Mouse (Mus musculus): ENCODE data around the gene 4430402I18Rik. TPM values are rescaled to one million over a fixed set of nuclear protein-coding genes. Genes with fewer than 3 reads are reported as not detected.

The 4430402I18Rik gene
- polyA plus RNA-seq (2015; fragmentation: Nextera tagmentation; extraction: Ambion mirVana): 2.7 and 3.1 TPM in 2 replicates

DNA sequence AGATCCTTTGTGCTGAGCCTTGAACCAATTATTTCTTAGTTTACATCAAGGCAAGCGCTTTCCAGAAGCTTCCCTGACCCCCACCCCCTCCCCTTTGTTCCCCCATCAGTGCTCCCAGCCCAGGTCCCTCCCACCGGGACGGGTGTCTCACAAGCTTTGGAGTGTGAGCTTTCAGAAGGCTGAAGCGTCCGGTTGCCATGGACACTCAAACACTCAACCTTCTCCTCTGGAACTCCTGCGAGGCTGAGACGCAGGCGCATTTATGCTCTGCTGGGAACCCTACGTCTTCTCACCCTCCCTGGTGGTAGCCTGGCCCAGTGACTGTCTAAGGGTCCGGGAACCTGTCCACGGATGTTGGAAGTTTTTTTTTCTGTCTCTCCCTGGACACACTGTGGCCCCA is at the start of gene 4430402I18Rik:
Gene 4430402I18Rik (minus strand): TSS at position 149 of the 400 bp plus-strand sequence.
- ATAC-seq (ENCODE audit: low read depth): peak; percentile 61

DNA sequence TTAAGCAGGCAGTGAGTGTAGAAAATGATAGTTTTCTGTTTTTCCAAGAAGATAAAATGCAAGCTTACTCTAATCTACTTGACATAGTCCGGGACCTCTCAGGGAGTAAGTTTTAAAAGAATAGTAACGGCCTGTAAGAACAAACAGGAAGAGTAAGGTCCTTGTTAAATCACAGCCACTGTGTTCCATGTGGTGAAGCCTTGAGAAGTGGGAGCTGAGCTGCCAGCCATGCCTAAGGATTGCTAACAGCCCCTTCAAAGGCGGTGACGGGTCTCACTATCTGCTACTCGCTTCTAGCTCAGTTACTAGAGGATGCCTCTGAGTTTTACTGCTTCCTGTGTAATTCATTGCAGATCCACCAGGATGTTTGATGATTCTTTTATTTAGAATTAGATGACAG is 49.2 kb upstream of the 4430402I18Rik start:
- Histone ChIP-seq H3K4me1 (replicated peaks; ENCODE audit: control insufficient read depth, insufficient read depth, low read length) (no peaks in the 10 kb centered on the region), H3K27ac (ENCODE audit: low read length) (no peak overlapping the region)

More for the DNA sequence above, at the start of gene 4430402I18Rik:
- Histone ChIP-seq H3K4me3 (ENCODE audit: low read length) (no peak within 1 kb of the TSS), H3K36me3 (ENCODE audit: control insufficient read depth, insufficient read depth, low read length) (no peaks in the 10 kb centered on the region), H3K9ac (ENCODE audit: low read length) (no peak within 1 kb of the TSS), H3K4me1 (replicated peaks; ENCODE audit: control insufficient read depth, insufficient read depth, low read length) (peaks cover 17% of the 10 kb centered on the region), H3K9me3 (ENCODE audit: control insufficient read depth, low read length) (no peaks in the 10 kb centered on the region), H3K27ac (ENCODE audit: low read length) (no peak within 1 kb of the TSS), H3K4me2 (ENCODE audit: low read depth, low read length) (0 out of 2 replicates have a peak within 1 kb of the TSS, but pooled peaks have one; percentile 27), H3K27me3 (ENCODE audit: control insufficient read depth, insufficient read depth, low read depth, low read length) (no peaks in the 10 kb centered on the region)
- 11% methylated on average over 11 of the region's 11 CpGs for WGBS

DNA sequence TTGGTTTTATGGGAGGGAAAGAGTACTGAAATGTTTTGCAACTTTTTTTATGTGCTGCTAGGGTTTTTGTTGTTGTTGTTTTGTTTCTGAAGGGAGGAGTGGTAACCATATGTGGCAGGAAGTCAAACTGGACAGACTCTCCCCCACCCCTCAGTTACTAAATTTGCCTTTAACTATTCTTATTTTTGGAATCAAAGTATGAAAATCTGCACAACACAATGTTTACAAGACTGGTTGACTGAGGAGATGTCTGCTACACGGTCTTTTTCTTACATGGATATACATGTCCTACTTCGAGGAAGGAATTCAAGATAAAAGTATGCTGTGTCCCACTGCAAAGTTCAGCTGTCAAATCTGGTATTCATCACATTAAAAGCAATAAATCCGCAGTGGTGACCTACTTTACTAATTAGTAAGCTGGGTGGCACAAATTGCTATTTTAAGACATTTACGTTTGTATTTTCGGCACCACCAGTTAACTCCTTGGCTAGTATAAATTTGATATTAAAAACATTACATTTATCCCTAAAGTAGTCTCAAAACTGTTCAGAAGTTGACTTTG is 48.7 kb upstream of the 4430402I18Rik start:
- ATAC-seq (ENCODE audit: low read depth): no peak
- no peak overlapping the region for H3K27ac ChIP-seq (ENCODE audit: low read length)
- H3K27me3 ChIP-seq (ENCODE audit: control insufficient read depth, insufficient read depth, low read depth, low read length): no peaks in the 10 kb centered on the region
- 74% methylated on average over 5 of the region's 5 CpGs for WGBS
- H3K4me3 ChIP-seq (ENCODE audit: low read length): no peak overlapping the region
- no peak overlapping the region for H3K4me2 ChIP-seq (ENCODE audit: low read depth, low read length)
- no peak overlapping the region for H3K9ac ChIP-seq (ENCODE audit: low read length)
- H3K36me3 ChIP-seq (ENCODE audit: control insufficient read depth, insufficient read depth, low read length): peaks cover 28% of the 10 kb centered on the region
- H3K4me1 ChIP-seq (replicated peaks; ENCODE audit: control insufficient read depth, insufficient read depth, low read length): no peaks in the 10 kb centered on the region
- no peaks in the 10 kb centered on the region for H3K9me3 ChIP-seq (ENCODE audit: control insufficient read depth, low read length)

More for the DNA sequence above, 49.2 kb upstream of the 4430402I18Rik start:
- 60% methylated on average over 5 of the region's 5 CpGs for WGBS
- ATAC-seq (ENCODE audit: low read depth): no peak
- Histone ChIP-seq H3K4me2 (ENCODE audit: low read depth, low read length) (no peak overlapping the region), H3K9me3 (ENCODE audit: control insufficient read depth, low read length) (no peaks in the 10 kb centered on the region), H3K4me3 (ENCODE audit: low read length) (no peak overlapping the region), H3K9ac (ENCODE audit: low read length) (no peak overlapping the region), H3K27me3 (ENCODE audit: control insufficient read depth, insufficient read depth, low read depth, low read length) (no peaks in the 10 kb centered on the region), H3K36me3 (ENCODE audit: control insufficient read depth, insufficient read depth, low read length) (peaks cover 32% of the 10 kb centered on the region)

DNA sequence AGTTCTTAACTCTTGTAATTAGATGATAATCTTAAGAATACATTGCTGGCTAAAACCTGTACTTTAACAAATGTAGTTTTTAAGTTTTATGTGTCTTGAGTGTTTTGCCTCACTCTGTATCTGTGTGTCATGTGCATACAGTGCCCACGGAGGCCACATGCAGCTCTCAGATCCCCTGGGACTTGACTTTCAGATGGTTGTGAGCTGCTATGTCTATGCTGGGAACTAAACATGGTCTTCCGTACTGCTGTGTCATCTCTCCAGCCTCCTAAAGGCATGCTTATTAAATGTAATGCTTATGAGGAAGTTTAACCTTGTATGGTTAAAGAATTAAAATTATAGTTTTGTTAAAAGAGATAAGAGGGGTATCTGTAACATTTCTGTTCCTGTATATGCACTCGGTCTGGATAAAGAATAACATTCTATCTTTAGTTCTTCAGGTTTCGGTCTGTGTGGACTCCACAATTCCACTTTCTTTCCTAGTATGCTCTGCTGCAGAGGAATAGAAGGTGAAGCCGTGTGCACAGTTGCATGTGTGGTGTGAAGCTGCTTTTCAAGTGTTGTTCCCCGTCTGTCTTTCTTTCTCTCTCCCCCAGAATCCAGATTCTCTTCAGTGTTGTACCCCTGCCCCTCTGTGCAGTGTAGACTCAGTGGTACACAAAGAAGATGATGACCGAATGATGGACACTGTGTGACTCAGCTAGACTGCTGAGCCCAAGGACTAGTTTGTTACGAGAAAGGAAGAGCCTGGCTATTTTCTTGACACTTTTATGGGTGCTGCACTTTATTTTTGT is 48.0 kb upstream of the 4430402I18Rik start:
- no peak overlapping the region for H3K4me3 ChIP-seq (ENCODE audit: low read length)
- H3K27me3 ChIP-seq (ENCODE audit: control insufficient read depth, insufficient read depth, low read depth, low read length): no peaks in the 10 kb centered on the region
- H3K27ac ChIP-seq (ENCODE audit: low read length): no peak overlapping the region
- H3K9ac ChIP-seq (ENCODE audit: low read length): no peak overlapping the region
- H3K36me3 ChIP-seq (ENCODE audit: control insufficient read depth, insufficient read depth, low read length): peaks cover 23% of the 10 kb centered on the region
- 84% methylated on average over 8 of the region's 8 CpGs for WGBS
- H3K4me1 ChIP-seq (replicated peaks; ENCODE audit: control insufficient read depth, insufficient read depth, low read length): no peaks in the 10 kb centered on the region
- H3K9me3 ChIP-seq (ENCODE audit: control insufficient read depth, low read length): no peaks in the 10 kb centered on the region
- H3K4me2 ChIP-seq (ENCODE audit: low read depth, low read length): no peak overlapping the region
- ATAC-seq (ENCODE audit: low read depth): no peak

DNA sequence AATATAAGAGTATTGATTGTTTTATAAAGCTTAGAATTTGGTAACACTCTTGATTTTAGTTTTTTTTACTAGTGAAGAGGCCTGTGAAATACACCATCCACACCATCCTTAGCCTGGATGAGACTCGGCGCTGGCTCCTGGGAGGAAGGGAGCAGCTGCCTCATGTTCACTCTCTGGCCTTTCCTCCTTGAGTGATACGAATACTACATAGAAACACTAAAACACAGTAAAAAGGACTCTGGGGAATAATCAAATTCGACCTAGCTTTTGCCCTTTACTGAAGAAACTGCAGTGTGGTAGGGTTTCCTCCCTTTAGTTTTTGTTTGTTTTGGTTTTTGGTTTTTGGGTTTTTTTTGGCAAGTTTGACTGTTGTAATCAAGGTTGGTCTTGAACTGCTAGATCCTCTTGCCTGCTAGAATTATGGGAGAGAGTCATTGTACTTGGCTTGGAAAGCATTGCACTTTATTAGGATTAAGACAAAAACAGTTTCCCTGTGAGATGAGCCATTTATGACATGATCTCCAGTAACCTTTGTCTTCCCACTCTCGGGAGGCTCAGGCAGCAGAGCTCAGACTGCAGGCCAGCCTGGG is 47.0 kb upstream of the 4430402I18Rik start:
- Histone ChIP-seq H3K9me3 (ENCODE audit: control insufficient read depth, low read length) (no peaks in the 10 kb centered on the region), H3K4me2 (ENCODE audit: low read depth, low read length) (no peak overlapping the region)
- WGBS: 82% methylated on average over 5 of the region's 5 CpGs

DNA sequence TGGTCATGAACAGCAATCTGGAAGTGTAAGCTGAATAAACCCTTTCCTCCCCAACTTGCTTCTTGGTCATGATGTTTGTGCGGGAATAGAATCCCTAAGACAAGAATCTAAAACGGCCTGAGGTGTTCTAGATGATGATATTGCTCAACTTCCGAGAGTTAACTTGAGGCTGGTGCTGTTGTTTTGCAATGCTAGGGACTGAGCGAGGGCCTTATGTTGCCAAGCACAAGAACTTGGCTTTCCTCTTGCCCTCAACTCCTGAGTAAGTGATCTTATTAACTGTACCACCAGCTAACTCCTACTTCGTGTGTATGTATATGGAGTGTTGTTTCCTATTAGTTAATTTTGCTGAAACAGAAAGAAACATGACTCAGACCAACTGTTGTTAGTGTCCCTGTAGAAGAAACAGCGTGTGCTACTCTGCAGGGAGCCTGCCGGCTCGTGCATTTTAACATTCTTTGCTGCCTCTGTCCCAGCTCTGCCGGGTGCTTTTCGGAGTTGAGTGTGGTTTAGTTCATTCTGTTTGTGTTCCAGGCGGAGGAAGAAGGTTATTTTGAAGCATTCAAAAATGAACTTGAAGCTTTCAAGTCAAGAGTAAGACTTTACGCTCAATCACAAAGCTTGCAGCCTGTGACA is 43.9 kb upstream of the 4430402I18Rik start:
- Histone ChIP-seq H3K9ac (ENCODE audit: low read length) (no peak overlapping the region), H3K36me3 (ENCODE audit: control insufficient read depth, insufficient read depth, low read length) (peaks cover 14% of the 10 kb centered on the region), H3K27ac (ENCODE audit: low read length) (no peak overlapping the region), H3K9me3 (ENCODE audit: control insufficient read depth, low read length) (no peaks in the 10 kb centered on the region), H3K4me3 (ENCODE audit: low read length) (no peak overlapping the region), H3K4me1 (replicated peaks; ENCODE audit: control insufficient read depth, insufficient read depth, low read length) (no peaks in the 10 kb centered on the region), H3K4me2 (ENCODE audit: low read depth, low read length) (no peak overlapping the region), H3K27me3 (ENCODE audit: control insufficient read depth, insufficient read depth, low read depth, low read length) (no peaks in the 10 kb centered on the region)
- 91% methylated on average over 12 of the region's 12 CpGs for WGBS
- ATAC-seq (ENCODE audit: low read depth): no peak

More for the DNA sequence above, 47.0 kb upstream of the 4430402I18Rik start:
- Histone ChIP-seq H3K27ac (ENCODE audit: low read length) (no peak overlapping the region), H3K9ac (ENCODE audit: low read length) (no peak overlapping the region), H3K27me3 (ENCODE audit: control insufficient read depth, insufficient read depth, low read depth, low read length) (no peaks in the 10 kb centered on the region), H3K36me3 (ENCODE audit: control insufficient read depth, insufficient read depth, low read length) (peaks cover 17% of the 10 kb centered on the region), H3K4me3 (ENCODE audit: low read length) (no peak overlapping the region), H3K4me1 (replicated peaks; ENCODE audit: control insufficient read depth, insufficient read depth, low read length) (no peaks in the 10 kb centered on the region)
- ATAC-seq (ENCODE audit: low read depth): no peak

DNA sequence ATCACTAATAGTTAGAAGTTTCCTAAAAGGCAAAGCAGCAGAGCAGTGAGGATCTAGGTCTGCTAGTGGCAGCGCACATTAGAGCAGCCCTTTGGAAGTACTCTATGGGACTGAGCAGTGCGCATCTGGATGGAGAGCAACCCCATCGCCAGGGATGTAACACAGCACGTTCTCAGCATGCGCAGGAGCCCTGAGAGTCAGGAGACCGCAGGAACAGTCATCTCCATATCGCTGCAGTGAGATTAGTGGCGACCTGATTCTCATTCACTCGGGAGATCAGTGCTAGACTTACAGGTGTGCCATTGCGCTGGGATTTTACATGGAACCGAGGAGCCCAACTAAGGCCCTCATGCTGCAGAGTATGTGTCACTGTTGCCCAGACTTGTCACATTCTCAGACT is 41.4 kb upstream of the 4430402I18Rik start:
- 92% methylated on average over 11 of the region's 11 CpGs for WGBS
- Histone ChIP-seq H3K9me3 (ENCODE audit: control insufficient read depth, low read length) (no peaks in the 10 kb centered on the region), H3K27me3 (ENCODE audit: control insufficient read depth, insufficient read depth, low read depth, low read length) (no peaks in the 10 kb centered on the region), H3K9ac (ENCODE audit: low read length) (no peak overlapping the region), H3K27ac (ENCODE audit: low read length) (no peak overlapping the region), H3K36me3 (ENCODE audit: control insufficient read depth, insufficient read depth, low read length) (peaks cover 16% of the 10 kb centered on the region), H3K4me2 (ENCODE audit: low read depth, low read length) (no peak overlapping the region), H3K4me1 (replicated peaks; ENCODE audit: control insufficient read depth, insufficient read depth, low read length) (no peaks in the 10 kb centered on the region), H3K4me3 (ENCODE audit: low read length) (no peak overlapping the region)
- no peak for ATAC-seq (ENCODE audit: low read depth)

DNA sequence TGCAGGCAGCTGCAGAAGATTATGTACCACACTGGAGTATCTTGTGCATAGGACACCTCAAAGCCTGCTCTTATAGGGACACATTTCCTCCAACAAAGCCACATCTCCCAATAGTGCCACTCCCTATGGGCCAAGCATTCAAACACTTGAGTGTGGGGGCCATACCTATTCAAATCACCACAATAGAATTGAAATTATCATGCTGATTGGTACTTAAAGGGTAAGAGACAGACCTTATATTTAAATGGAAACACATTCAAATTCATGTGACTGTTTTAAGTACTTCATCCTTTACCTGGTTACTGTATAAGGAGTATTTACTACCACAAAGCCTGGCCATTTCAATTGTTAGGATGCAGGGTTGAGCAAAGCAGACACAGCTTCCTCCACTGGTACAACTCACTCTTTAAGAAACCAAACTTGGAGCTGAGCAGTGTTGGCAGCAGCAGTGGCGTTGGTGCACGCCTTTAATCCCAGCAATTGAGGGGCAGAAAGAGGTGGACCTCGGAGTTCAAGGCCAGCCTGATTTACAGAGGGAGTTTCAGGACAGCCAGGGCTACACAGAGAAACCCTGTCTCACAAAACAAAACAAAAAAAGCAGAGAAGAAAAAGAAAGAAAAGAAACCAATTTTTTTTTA is 40.6 kb upstream of the 4430402I18Rik start:
- peaks cover 15% of the 10 kb centered on the region for H3K36me3 ChIP-seq (ENCODE audit: control insufficient read depth, insufficient read depth, low read length)

More for the DNA sequence above, 40.6 kb upstream of the 4430402I18Rik start:
- H3K9me3 ChIP-seq (ENCODE audit: control insufficient read depth, low read length): no peaks in the 10 kb centered on the region
- ATAC-seq (ENCODE audit: low read depth): no peak
- no peak overlapping the region for H3K27ac ChIP-seq (ENCODE audit: low read length)
- H3K4me1 ChIP-seq (replicated peaks; ENCODE audit: control insufficient read depth, insufficient read depth, low read length): no peaks in the 10 kb centered on the region
- WGBS: 90% methylated on average over 3 of the region's 3 CpGs
- no peak overlapping the region for H3K9ac ChIP-seq (ENCODE audit: low read length)
- H3K27me3 ChIP-seq (ENCODE audit: control insufficient read depth, insufficient read depth, low read depth, low read length): no peaks in the 10 kb centered on the region
- no peak overlapping the region for H3K4me3 ChIP-seq (ENCODE audit: low read length)
- no peak overlapping the region for H3K4me2 ChIP-seq (ENCODE audit: low read depth, low read length)
